Mouse (Mus musculus) forebrain, embryonic 14.5 days (tissue): ENCODE results near the gene Ncor2. TPM values are rescaled to one million over a fixed set of nuclear protein-coding genes. Genes with fewer than 3 reads are reported as not detected.

Experiments
- ATAC-seq: fragments of 200-750 bp; cut with Nextera tagmentation; 2 replicates; pipeline ENCODE4 v1.8.0; 2017; ENCODE audit warnings: mild to moderate bottlenecking, moderate library complexity
- DNase-seq: peaks from one replicate; pipeline ENCODE4 v3.0.0-alpha.2; 2015; ENCODE audit warnings: low spot score
- H3K27ac ChIP-seq: fragments of 300-500 bp; sonication (generic); 2 replicates; pipeline ENCODE4 v1.5.1; 2014; ENCODE audit warnings: low read depth, mild to moderate bottlenecking, control low read depth, low read length, moderate library complexity
- H3K27me3 ChIP-seq: fragments of 300-500 bp; sonication (generic); replicated peaks from 2 replicates; pipeline ENCODE4 v1.6.1; 2014; ENCODE audit warnings: low read length, control low read depth, mixed read lengths; ENCODE audit not compliant: control insufficient read depth, insufficient read depth
- H3K36me3 ChIP-seq: fragments of 300-500 bp; sonication (generic); 2 replicates; pipeline ENCODE4 v1.6.1; 2014; ENCODE audit warnings: low read length, control low read depth; ENCODE audit not compliant: control insufficient read depth, insufficient read depth
- H3K4me1 ChIP-seq: fragments of 300-500 bp; sonication (generic); 2 replicates; pipeline ENCODE4 v1.6.1; 2014; ENCODE audit warnings: antibody characterized with exemption, low read length, control low read depth; ENCODE audit not compliant: control insufficient read depth, insufficient read depth
- H3K4me2 ChIP-seq: fragments of 300-500 bp; sonication (generic); 2 replicates; pipeline ENCODE4 v1.6.1; 2014; ENCODE audit warnings: mild to moderate bottlenecking, control low read depth, low read length
- H3K4me3 ChIP-seq: fragments of 300-500 bp; sonication (generic); 2 replicates; pipeline ENCODE4 v1.5.1; 2014; ENCODE audit warnings: low read depth, low read length, control low read depth
- H3K9ac ChIP-seq: fragments of 300-500 bp; sonication (generic); 2 replicates; pipeline ENCODE4 v1.6.1; 2014; ENCODE audit warnings: mild to moderate bottlenecking, low read length, control low read depth, moderate library complexity
- H3K9me3 ChIP-seq: fragments of 300-500 bp; sonication (generic); replicated peaks from 2 replicates; pipeline ENCODE4 v1.6.1; 2016; ENCODE audit warnings: low read length, control low read depth, mixed read lengths; ENCODE audit not compliant: control insufficient read depth
- WGBS: fragments of 180-500 bp; shearing (Covaris S2); extraction: QIAGEN DNeasy Blood & Tissue Kit; methylation state at CpG from one replicate; pipeline ENCODE4 v1.1.7; 2014; 5-methylcytosine and 5-hydroxymethylcytosine counted together
- polyA plus RNA-seq: library from polyadenylated mRNA; unstranded; fragments of >200 nt; fragmentation: Nextera tagmentation; extraction: Ambion mirVana; gene quantifications from 2 replicates; pipeline ENCODE4 v1.2.1, GENCODE M21; 2014

Ncor2 gene
- polyA plus RNA-seq, 1 experiment from 2014 or later, result 15.1 TPM

DNA sequence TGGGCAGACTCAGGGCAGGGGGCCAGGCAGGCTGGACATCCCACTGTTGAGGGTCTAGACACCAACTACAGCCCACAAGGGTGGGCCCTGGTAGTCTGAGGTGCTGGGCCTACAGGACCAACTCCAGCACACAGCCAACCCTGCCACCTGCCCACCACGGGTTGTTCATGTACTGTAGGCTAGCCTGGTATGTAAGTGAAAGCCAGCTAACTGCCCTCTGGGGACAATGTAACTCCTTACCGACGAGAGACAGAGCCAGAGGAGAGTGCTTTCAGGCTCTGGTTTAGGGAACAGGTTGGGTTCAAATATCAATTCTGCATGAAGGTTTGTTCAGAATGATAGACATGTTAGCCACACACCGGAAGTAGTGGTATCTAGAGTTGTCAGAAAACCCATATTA, 98.7 kb downstream of the Ncor2 start:
- H3K9ac ChIP-seq, result no peak overlapping the region
- H3K27me3 ChIP-seq, result no peaks in the 10 kb centered on the region
- H3K4me3 ChIP-seq, result no peak overlapping the region
- H3K4me1 ChIP-seq, result peaks cover 9% of the 10 kb centered on the region
- H3K4me2 ChIP-seq, result no peak overlapping the region
- 0 out of 2 replicates have a peak overlapping the region, but pooled peaks have one; percentile 77 for H3K27ac ChIP-seq
- no peaks in the 10 kb centered on the region for H3K9me3 ChIP-seq
- 93% methylated on average over 4 of the region's 4 CpGs for WGBS
- ATAC-seq, result no peak
- H3K36me3 ChIP-seq, result peaks cover 70% of the 10 kb centered on the region
- DNase-seq, result no peak

DNA sequence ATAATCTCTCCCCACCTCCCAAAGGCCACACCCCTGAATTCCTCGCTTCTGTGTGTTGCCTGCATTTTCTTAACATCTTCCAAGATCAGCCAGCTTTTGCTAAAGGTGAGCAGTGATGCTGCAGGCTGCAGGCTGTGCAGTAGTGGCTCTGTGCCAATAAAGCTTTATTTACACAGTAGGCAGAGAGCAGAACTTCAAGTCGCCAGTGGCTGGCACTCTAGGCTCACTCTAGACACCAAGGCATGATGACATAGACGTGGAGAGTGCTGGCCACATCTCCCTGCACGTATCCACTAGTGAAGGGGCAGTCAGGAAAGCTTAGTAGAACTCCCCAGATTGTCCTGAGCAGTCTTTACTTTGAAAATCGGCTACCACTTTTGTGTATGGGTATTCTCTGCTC, 100.8 kb downstream of the Ncor2 start:
- Histone ChIP-seq H3K27ac (no peak overlapping the region), H3K27me3 (no peaks in the 10 kb centered on the region), H3K9ac (no peak overlapping the region), H3K36me3 (peaks cover 67% of the 10 kb centered on the region), H3K4me3 (no peak overlapping the region), H3K4me2 (no peak overlapping the region), H3K4me1 (peaks cover 9% of the 10 kb centered on the region), H3K9me3 (no peaks in the 10 kb centered on the region)
- 80% methylated on average over 5 of the region's 5 CpGs for WGBS
- DNase-seq (peak; percentile 39), ATAC-seq (no peak)

DNA sequence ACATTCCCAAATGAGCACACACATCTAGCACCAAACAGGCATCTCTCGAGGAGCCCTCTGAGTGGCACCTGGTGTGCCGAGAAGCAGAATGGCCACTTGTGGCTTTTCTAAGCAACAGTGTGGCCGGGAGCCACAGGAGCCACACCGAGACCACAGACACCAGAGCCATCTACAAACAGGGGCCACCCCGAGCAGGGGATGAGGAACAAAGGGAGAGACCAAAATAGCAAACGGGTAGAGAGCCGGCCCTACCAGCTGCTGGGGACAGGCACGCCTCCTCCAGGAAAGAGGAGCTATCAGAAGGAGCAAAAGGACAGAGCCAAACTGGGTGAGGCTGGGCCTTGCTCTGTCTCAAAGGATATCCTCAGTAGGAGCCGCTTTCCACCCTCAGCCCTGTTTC, 102.8 kb downstream of the Ncor2 start:
- no peak overlapping the region for H3K27ac ChIP-seq
- 78% methylated on average over 9 of the region's 9 CpGs for WGBS
- H3K9me3 ChIP-seq, result no peaks in the 10 kb centered on the region
- H3K4me3 ChIP-seq, result no peak overlapping the region
- no peak for DNase-seq
- H3K4me2 ChIP-seq, result no peak overlapping the region
- peaks cover 65% of the 10 kb centered on the region for H3K36me3 ChIP-seq
- H3K27me3 ChIP-seq, result no peaks in the 10 kb centered on the region
- H3K4me1 ChIP-seq, result no peaks in the 10 kb centered on the region
- ATAC-seq, result no peak
- H3K9ac ChIP-seq, result no peak overlapping the region

DNA sequence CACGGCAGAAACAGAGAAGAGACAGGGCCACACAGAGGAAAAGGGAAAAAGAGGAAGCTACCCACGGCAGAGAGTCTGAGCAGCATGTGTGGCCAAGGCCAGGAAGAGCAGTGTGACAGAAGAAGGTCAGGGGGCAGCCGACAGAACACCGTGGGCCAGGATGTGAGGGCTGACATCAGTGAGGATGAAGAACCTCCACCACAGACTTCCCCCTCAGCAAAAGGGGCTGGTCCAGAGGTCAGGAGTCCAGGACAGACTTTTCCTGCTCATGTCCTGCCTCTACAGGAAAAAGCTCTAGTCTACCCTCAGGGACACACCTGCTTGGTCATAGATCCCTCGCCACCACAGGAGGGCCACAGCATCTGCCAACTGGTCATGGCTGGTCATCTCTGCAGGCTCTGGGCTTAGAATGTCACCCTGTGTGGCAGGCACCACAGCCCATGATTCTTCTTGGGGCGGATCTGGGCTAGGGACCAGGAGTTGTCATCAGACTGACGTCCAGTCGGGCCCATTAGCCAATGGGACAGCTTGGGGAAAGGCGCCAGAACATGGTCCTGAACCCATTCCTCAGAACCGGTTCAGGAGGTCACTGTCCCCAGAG, 104.3 kb downstream of the Ncor2 start:
- ATAC-seq (no peak), DNase-seq (no peak)
- Histone ChIP-seq H3K27ac (no peak overlapping the region), H3K9me3 (no peaks in the 10 kb centered on the region), H3K36me3 (peaks cover 53% of the 10 kb centered on the region), H3K9ac (no peak overlapping the region), H3K4me1 (0 out of 2 replicates have a peak, but pooled peaks cover 3% of the 10 kb centered on the region), H3K4me2 (no peak overlapping the region), H3K27me3 (no peaks in the 10 kb centered on the region), H3K4me3 (no peak overlapping the region)
- 90% methylated on average over 10 of the region's 10 CpGs for WGBS

DNA sequence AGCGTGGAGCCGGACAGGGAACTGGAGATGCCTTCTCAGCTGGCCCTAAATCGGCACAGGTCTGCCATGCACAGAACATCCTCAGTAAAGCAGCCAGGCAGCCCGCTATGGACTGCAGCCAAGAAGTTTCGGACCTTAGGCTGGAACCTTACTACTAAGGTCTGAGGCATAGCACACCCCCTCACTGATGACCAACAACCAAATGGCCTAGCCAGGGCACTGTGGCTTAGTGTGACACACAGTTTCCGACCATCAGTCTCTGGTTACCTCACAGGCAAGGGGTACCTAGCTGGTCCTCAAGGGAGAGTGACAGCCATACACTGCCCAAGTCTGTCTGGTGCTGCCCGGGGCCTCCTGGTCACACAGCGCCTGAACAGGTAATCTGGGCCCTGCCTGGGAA, 105.1 kb downstream of the Ncor2 start:
- Histone ChIP-seq H3K27me3 (no peaks in the 10 kb centered on the region), H3K9ac (no peak overlapping the region), H3K4me3 (no peak overlapping the region), H3K4me1 (peaks cover 3% of the 10 kb centered on the region; the same call in 1 of the 2 replicates), H3K9me3 (no peaks in the 10 kb centered on the region), H3K4me2 (no peak overlapping the region), H3K27ac (no peak overlapping the region), H3K36me3 (peaks cover 53% of the 10 kb centered on the region)
- WGBS, result 90% methylated on average over 8 of the region's 8 CpGs
- DNase-seq (no peak), ATAC-seq (no peak)

DNA sequence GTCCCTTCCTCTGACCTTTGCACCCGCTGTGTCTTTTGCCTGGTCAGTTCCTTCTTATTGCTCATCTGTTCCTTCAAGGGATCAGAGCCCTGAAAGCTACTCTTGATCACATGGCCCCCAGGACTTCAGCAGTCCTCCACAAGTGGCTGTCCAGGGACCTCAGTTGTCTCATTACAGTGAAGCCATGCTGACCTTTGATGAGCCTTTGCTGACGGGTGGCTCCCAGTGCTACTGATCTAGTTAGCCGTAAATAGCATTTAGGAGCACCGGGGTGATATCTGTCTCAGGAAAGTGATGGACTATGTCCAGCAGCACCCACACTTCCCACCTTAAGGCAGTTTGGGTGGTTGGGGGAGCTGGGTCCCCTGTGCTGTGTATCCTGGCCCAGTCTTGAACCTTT, 105.7 kb downstream of the Ncor2 start:
- no peaks in the 10 kb centered on the region for H3K9me3 ChIP-seq
- no peak overlapping the region for H3K27ac ChIP-seq

DNA sequence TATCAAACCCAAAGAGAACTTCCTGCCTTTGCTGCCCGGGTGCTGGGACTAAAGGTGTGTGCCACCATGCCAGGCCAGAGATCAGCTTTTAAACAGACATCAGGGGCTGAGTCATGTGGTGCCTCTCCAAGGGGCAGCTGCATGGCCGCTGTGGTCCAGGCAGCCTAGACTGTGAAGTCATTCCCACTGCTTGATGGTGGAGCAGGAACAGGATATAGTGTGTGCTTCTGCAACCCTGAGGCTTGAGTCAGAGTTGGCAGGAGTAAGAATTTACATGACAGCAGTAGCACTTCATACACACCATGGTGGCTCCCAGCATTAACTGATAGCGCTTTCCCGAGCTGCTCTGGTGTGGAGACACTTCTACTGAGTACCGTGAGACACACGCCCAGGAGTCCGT, 106.6 kb downstream of the Ncor2 start:
- no peaks in the 10 kb centered on the region for H3K27me3 ChIP-seq
- H3K4me3 ChIP-seq, result no peak overlapping the region
- peaks cover 54% of the 10 kb centered on the region for H3K36me3 ChIP-seq
- H3K9me3 ChIP-seq, result no peaks in the 10 kb centered on the region
- ATAC-seq (no peak), DNase-seq (no peak)
- WGBS, result 88% methylated on average over 7 of the region's 7 CpGs
- no peak overlapping the region for H3K27ac ChIP-seq
- no peak overlapping the region for H3K4me2 ChIP-seq
- H3K4me1 ChIP-seq, result peaks cover 3% of the 10 kb centered on the region; the same call in 1 of the 2 replicates
- no peak overlapping the region for H3K9ac ChIP-seq

More for the DNA sequence above, 105.7 kb downstream of the Ncor2 start:
- ATAC-seq (no peak), DNase-seq (no peak)
- H3K9ac ChIP-seq, result no peak overlapping the region
- peaks cover 3% of the 10 kb centered on the region; the same call in 1 of the 2 replicates for H3K4me1 ChIP-seq
- no peak overlapping the region for H3K4me2 ChIP-seq
- WGBS, result 90% methylated on average over 4 of the region's 4 CpGs
- H3K27me3 ChIP-seq, result no peaks in the 10 kb centered on the region
- peaks cover 53% of the 10 kb centered on the region for H3K36me3 ChIP-seq
- no peak overlapping the region for H3K4me3 ChIP-seq

DNA sequence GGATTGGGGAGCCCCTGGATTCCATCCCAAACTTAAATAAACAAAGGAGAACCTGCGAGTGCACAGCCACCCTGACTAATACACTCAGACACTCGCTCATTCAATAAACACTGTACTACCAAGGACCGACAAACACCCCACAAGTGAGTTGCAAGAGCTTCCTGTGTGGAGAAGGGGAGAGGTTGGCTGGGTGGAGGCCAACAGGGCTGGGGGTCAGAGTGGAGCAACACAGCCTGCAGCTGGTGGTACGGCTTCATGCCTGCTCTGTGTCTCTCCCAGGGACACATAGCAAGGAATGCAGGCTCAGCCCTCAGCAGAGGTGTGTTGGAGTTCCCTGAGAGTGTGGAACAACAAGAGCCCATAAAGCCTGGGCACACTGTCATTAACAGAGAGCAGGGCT, 107.1 kb downstream of the Ncor2 start:
- H3K27me3 ChIP-seq, result no peaks in the 10 kb centered on the region
- WGBS, result 85% methylated on average over 4 of the region's 4 CpGs
- no peak overlapping the region for H3K9ac ChIP-seq
- no peaks in the 10 kb centered on the region for H3K9me3 ChIP-seq
- H3K36me3 ChIP-seq, result peaks cover 53% of the 10 kb centered on the region
- no peak overlapping the region for H3K27ac ChIP-seq
- ATAC-seq (no peak), DNase-seq (no peak)
- H3K4me3 ChIP-seq, result no peak overlapping the region
- no peak overlapping the region for H3K4me2 ChIP-seq
- peaks cover 3% of the 10 kb centered on the region; the same call in 1 of the 2 replicates for H3K4me1 ChIP-seq

DNA sequence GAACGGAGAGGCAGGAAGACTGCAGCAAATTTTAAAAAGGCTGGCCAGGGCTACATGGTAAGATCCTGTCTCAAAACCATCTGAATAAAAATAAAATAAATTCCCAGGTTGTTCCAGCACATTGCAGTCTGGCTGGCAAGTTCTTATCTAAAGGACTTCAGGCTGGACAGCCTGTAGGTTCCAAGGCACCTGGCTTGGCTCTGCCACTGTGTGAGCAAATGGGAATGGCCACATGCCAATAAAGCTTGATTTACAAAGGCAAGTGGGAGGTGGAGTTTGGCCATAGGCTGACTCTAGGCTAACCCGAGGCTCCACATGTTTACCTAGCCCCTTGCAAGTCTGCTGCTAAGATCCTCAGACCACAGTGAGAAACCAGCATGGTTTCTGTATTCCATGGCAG, 108.6 kb downstream of the Ncor2 start:
- ATAC-seq (no peak), DNase-seq (no peak)
- Histone ChIP-seq H3K9me3 (no peaks in the 10 kb centered on the region), H3K4me3 (no peak overlapping the region), H3K4me1 (peaks cover 3% of the 10 kb centered on the region; the same call in 1 of the 2 replicates), H3K36me3 (peaks cover 65% of the 10 kb centered on the region), H3K27me3 (no peaks in the 10 kb centered on the region), H3K4me2 (no peak overlapping the region), H3K9ac (no peak overlapping the region), H3K27ac (0 out of 2 replicates have a peak overlapping the region, but pooled peaks have one; percentile 14)
- 63% methylated on average over 2 of the region's 2 CpGs for WGBS
